Mouse (Mus musculus): ENCODE results near the gene Sh3bp1.

DNA sequence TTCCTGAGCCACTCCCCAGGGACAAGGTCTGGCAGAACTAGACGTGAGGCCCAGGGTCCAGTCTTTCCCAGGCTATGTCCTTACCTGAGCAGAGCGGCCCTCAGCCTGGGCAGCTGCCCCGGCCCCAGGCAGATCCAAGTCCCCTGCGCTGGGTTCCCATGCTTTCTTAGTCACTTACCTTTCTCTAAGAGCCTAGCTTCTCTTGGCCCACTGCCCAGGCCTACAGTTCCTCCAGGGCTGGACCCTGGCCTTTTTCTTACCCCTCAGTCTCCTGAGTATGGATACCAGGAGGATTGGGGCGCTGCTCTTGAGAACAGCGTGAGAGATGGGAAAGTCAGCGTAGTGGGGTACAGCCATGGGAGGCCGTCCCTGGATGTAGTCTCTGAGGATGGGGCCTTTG is 19.1 kb upstream of the Sh3bp1 start:
- TF ChIP-seq POLR2A (IDR thresholded peaks at IDR 0.05; ENCODE audit: low read depth, low read length) (no peak), CTCF (conservative IDR thresholded peaks at IDR 0.05; ENCODE audit: insufficient read depth, insufficient read length, low read depth, low read length) (no peak)
